Mouse (Mus musculus) embryonic fibroblast, embryonic 13.5 days (primary cell): ENCODE data around the gene Dmc1. TPM values are rescaled to one million over a fixed set of nuclear protein-coding genes. Genes with fewer than 3 reads are reported as not detected.

Source experiments
- H3K27ac ChIP-seq: 2 replicates; pipeline ENCODE4 v1.5.1; 2012; ENCODE audit warnings: low read length, control low read depth, inconsistent platforms; ENCODE audit not compliant: insufficient read depth
- H3K4me1 ChIP-seq: 2 replicates; pipeline ENCODE4 v1.6.1; 2011; ENCODE audit warnings: low read length; ENCODE audit not compliant: control insufficient read depth, insufficient read depth
- H3K4me3 ChIP-seq: 2 replicates; pipeline ENCODE4 v1.5.1; 2011; ENCODE audit warnings: mild to moderate bottlenecking, control low read depth, low read length; ENCODE audit not compliant: insufficient read depth
- CTCF ChIP-seq: IDR thresholded peaks from 2 replicates; pipeline ENCODE4 v1.5.1; 2011; ENCODE audit warnings: mild to moderate bottlenecking, control low read depth, low read length, moderate library complexity, borderline replicate concordance; ENCODE audit not compliant: insufficient read depth
- POLR2A ChIP-seq: IDR thresholded peaks from 2 replicates; pipeline ENCODE4 v1.6.1; 2011; ENCODE audit warnings: low read depth, mild to moderate bottlenecking, control low read depth, low read length, moderate library complexity
- polyA plus RNA-seq: library from polyadenylated mRNA; stranded (reverse); fragments of >200 nt; gene quantifications from 2 replicates; pipeline ENCODE4 v1.2.4, GENCODE M21; 2011; ENCODE audit warnings: low read depth; ENCODE audit not compliant: missing spikeins, insufficient read length

Gene Dmc1
- polyA plus RNA-seq, 1 experiment: 0.61 TPM

- TF ChIP-seq CTCF (no peak), POLR2A (no peak)
- H3K4me1 ChIP-seq: no peaks in the 10 kb centered on the region
- no peak overlapping the region for H3K4me3 ChIP-seq
- H3K27ac ChIP-seq: no peak overlapping the region
Measured at GRCm38 (mm10) chr15:79576947-79577346, 28.0 kb downstream of the Dmc1 start.

- H3K27ac ChIP-seq: peak overlapping the region; percentile 26; the same call in 1 of the 2 replicates
- no peaks in the 10 kb centered on the region for H3K4me1 ChIP-seq
- H3K4me3 ChIP-seq: no peak overlapping the region
- TF ChIP-seq POLR2A: no peak
- no peak for TF ChIP-seq CTCF
Measured at GRCm38 (mm10) chr15:79575543-79576222, 29.2 kb downstream of the Dmc1 start.

GRCm38 (mm10) chr15:79562417-79562816 lies 42.5 kb downstream of the Dmc1 start:
- H3K4me1 ChIP-seq: no peaks in the 10 kb centered on the region
- TF ChIP-seq CTCF: no peak
- TF ChIP-seq POLR2A: no peak
- no peak overlapping the region for H3K27ac ChIP-seq
- no peak overlapping the region for H3K4me3 ChIP-seq

GRCm38 (mm10) chr15:79559649-79560048 lies 45.3 kb downstream of the Dmc1 start:
- TF ChIP-seq POLR2A (no peak), CTCF (no peak)
- Histone ChIP-seq H3K4me3 (no peak overlapping the region), H3K27ac (no peak overlapping the region)

GRCm38 (mm10) chr15:79552566-79552965 lies 52.3 kb downstream of the Dmc1 start:
- Histone ChIP-seq H3K27ac (no peak overlapping the region), H3K4me1 (no peaks in the 10 kb centered on the region), H3K4me3 (no peak overlapping the region)
- TF ChIP-seq CTCF (no peak), POLR2A (no peak)

More at GRCm38 (mm10) chr15:79559649-79560048, 45.3 kb downstream of the Dmc1 start:
- no peaks in the 10 kb centered on the region for H3K4me1 ChIP-seq

GRCm38 (mm10) chr15:79548226-79548625 lies 56.7 kb downstream of the Dmc1 start:
- no peak overlapping the region for H3K4me3 ChIP-seq
- TF ChIP-seq POLR2A (no peak), CTCF (no peak)
- no peak overlapping the region for H3K27ac ChIP-seq
- no peaks in the 10 kb centered on the region for H3K4me1 ChIP-seq

GRCm38 (mm10) chr15:79547289-79547820 lies 57.6 kb downstream of the Dmc1 start:
- 0 out of 2 replicates have a peak, but pooled peaks have one; percentile 14 for TF ChIP-seq POLR2A
- no peak for TF ChIP-seq CTCF
- Histone ChIP-seq H3K4me3 (no peak overlapping the region), H3K4me1 (no peaks in the 10 kb centered on the region), H3K27ac (peak overlapping the region; percentile 89)

- peak; percentile 91 for TF ChIP-seq POLR2A
- no peak for TF ChIP-seq CTCF
- H3K4me1 ChIP-seq: no peaks in the 10 kb centered on the region
- peak within 1 kb of the TSS; percentile 92 for H3K27ac ChIP-seq
- peak within 1 kb of the TSS; percentile 95 for H3K4me3 ChIP-seq
Measured at GRCm38 (mm10) chr15:79546410-79547288, 58.3 kb downstream of the Dmc1 start, which contains the start of gene Ddx17. TSS of gene Ddx17 (minus strand) at chr15:79546741.

GRCm38 (mm10) chr15:79545921-79546399 lies 58.9 kb downstream of the Dmc1 start:
- Histone ChIP-seq H3K4me1 (no peaks in the 10 kb centered on the region), H3K4me3 (peak overlapping the region; percentile 95), H3K27ac (peak overlapping the region; percentile 92)
- no peak for TF ChIP-seq CTCF
- peak; percentile 42; the same call in 1 of the 2 replicates for TF ChIP-seq POLR2A
